Mouse (Mus musculus): ENCODE measurements around the gene Pip4k2c.
"Not testable (repeated sequence)": the region's sequence is repeated elsewhere in the genome, so short reads cannot be mapped to it uniquely, and the experiment has no call there.

DNA sequence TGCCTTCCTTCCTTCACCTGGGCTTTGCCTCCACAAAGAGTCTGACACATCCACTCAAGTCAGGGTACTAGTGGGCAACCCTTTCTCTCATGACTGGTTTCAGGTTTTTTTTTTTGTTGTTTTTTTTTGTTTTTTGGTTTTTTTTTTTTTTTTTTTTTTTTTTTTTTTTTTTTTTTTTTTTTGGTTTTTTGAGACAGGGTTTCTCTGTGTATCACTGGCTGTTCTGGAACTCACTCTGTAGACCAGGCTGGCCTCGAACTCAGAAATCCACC, 19.4 kb downstream of the Pip4k2c start:
- not testable (repeated sequence) for TF ChIP-seq CTCF, EP300 (IDR thresholded peaks at IDR 0.05; ENCODE audit: low read depth)

Data from heart, postnatal 0 days (tissue).